Mouse (Mus musculus) spleen, postnatal 10 days (tissue): ENCODE measurements around the gene Smarce1.

ENCODE experiments used
- DNase-seq, 2 experiments: peaks; one replicate each; pipeline ENCODE4 v3.0.0; 2021 to 2022; ENCODE audit warnings: low spot score in 2 of 2

Smarce1 gene

DNA sequence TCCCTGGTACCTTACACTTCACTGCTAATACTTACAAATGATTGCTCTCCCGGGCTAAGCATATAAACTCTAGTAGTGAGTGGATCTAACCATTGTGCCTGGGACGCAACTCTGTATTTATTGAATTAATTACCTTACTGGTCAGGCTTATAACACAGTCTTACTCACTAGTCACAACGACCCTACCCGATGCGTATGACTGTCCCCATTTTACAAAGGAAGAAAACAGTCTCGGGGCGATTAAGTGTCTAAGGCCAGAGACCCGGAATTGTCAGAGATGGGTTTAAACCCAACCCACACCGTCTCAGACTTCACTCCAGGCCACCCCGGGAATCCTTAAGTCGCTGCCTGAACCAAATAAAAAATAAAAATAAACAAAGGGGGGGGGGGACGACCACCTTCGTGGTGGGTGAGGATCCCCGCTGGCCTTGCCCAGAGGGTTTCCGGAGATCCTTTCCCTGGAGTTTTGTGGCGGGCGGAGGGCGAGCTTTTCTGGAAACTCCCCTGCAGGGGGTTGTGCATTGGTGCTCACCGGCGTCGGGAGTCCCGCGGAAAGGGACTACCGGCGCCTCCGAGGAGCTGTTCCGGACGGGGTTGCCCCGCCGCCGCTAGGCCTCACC lies 1.1 kb downstream of the Smarce1 start:
- peak in 1 of 2 experiments; percentile 25 for DNase-seq

DNA sequence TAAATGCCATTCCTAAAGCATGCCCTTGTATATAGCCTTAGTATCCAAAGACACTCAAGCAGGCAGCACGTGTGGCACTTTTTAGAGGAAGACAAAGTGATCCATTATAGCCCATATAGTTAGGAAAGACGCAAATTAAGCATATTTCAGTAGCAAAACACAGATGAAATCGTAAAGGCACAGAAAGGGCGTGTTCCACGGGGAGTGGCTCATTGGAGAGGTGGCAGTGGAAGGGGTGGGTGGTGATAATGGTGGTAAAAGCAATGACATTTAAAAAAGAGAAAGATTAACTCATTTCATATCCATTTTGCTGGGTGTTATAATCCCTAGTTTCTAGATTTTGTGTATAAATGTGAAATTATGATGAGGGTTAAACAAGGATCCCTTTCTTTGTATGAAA lies 4.5 kb downstream of the Smarce1 start:
- peak in 1 of 2 experiments; percentile 51 for DNase-seq

DNA sequence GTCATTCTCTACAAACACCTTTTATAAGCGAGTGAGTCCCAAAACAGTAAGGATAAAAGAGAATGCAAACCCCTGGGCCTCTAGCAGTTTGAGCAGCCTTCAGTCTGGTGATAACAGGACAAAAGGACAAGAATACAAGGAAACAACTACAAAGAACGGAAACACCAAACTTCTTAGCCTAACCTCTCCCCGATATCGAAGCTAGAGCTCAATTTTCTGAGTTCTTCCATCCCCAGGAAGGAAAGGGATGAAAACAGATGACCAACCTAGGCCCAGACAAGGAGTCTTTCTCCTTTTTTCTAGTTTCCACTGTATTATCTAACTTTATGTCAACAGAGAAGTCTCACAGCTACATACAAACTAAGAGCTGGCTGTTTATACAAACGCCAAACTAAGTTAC lies 7.5 kb downstream of the Smarce1 start:
- DNase-seq, result no peak

DNA sequence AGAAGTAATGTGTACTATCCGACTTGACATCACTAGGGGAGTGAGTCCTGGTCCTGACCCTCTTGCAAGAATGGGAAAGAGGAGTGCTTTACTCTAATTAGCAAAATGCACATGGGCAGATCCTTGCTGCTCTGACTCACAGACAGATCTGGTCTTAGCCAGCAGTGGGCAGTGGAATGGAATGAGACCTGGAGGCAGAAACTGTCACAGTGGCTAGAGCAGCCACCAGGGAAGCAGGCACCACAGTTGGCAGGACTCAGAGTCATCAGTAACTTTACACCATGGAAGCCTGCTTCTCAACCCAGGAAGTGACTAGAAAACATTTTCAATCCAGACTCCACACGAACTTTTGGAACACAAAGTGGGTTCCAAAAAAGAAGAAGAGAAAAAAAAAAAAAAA lies 9.0 kb downstream of the Smarce1 start:
- DNase-seq, result no peak

DNA sequence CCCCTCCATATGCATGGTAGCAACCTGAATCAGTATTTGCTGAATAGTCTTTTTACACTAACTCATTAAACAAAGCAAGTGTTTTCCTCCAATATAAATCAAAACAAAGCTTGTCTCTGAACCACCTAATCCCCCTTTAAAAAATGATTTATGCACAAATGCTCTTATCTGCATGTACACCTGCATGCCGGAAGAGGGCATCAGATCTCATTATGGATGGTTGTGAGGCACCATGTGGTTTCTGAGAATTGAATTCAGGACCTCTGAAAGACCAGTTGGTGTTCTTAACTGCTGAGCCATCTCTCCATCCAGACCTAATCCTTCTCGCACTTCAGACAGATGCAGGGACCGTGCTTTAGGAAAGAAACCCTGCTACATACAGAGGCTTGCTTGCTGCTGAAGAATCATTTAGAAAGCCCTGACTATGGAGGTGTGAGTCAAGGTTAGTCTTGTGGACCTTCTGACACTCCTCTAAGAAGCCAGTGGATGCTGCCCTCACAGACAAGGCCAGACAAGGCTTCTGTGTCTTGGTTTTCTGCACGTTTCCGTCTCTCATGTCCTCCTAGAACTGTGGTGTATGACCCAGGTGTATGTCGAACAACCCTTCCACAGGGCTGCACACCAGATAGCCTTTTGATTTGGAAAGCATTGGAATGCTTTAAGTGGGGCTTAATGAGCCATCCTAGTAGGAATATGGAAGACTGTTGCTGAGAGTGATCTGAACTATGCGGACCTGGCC lies 13.4 kb downstream of the Smarce1 start:
- no peak for DNase-seq

DNA sequence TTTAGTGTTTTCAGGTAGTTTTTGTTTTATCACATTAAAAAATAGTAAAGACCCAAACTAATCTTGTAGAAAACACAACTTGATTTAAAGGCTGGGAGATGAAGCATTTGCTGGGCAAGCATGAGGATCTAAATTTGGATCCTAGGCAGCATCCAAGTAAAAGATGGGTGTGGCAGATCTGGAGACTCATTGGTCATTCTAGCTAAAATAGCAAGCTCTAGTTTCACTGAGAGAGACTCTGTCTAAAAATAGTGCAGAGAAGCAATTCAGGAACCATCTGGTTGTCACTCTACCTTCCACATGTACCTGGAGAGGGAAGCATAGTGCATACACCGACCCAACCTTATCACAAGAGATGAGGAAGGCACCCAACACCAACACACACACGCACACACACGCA lies 14.6 kb downstream of the Smarce1 start:
- no peak for DNase-seq

DNA sequence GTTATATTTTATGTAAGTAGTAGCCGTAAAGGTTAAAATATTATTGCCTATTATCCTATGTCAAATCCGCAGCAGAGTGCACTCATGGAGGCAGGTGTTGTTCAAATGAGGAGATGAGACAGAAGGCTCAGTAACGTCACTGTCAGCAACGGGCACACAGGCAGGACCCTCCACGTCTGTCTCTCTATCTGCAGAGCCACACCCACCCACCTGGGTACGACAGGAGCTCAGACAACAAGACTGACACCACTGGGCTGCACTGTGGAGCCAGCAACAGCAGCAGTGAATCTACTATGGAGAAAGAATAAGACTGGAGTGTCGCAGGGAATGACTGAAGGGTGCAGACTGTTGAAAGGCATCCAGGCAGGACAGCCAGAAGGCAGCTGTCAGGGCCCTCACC lies 18.1 kb downstream of the Smarce1 start:
- no peak for DNase-seq

DNA sequence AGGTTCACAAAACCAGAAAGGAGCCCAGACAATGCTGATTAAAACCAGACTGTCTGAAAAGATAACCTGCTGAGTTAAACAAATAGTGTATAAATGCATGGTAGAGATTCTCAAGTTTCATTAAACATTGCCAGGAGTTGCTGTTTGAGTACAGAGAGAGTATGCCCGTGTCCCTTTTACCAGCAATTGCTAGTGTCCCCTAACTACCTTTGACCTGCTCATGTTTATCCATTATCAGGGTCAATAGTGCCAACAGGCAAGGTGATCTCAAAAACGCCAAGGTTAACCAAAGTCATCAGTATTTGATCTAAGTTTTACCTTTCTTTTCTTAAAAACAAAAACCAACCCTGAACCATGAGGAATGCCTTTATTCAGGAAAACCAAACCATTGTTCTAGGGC lies 18.9 kb downstream of the Smarce1 start:
- DNase-seq, result no peak

DNA sequence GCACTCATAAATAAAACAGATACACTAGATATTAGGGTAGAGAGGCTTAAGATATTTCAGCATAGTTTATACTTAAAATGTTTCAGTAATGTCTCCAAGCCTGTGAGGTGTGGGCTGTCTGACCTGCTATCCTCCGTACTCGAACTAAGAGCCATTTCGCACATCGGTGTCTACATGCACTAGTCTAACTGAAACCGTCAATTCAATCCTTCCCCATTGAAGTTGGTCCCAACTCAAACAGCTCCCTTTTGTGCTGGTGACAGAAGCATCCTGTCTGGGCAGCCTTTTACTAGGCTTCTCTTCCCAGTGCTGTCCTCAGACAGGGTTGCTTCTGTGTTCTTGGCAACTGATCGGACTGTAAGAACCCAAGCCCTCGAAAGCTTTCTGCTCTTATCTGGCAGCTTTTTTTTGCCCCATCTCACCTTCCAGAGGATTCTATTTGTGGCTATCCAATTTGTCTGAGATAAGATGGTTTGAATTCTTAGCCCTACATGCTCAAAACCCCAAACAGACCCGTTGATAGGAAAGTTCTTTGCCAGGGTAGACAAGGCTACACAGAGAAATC lies 22.6 kb downstream of the Smarce1 start:
- DNase-seq, result no peak

DNA sequence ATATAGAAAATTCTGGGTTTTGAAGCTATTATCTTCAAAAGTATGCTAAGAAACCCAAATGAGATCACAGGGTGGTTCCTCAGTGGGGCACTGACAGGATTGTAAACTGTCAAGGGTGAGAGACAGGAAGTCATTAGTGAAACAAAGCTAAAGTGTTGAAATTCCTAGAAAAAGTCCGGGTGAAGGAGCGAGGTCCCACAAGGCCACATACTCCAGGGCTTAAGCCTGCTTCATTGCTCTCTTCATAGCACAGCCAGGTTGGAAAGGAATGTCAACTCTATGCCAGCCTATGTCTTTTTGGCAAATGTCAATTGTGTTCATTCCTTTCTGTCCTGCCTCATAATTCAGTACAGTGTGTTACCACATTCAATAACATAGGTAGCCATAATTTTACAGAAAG lies 23.4 kb downstream of the Smarce1 start:
- DNase-seq, result no peak

DNA sequence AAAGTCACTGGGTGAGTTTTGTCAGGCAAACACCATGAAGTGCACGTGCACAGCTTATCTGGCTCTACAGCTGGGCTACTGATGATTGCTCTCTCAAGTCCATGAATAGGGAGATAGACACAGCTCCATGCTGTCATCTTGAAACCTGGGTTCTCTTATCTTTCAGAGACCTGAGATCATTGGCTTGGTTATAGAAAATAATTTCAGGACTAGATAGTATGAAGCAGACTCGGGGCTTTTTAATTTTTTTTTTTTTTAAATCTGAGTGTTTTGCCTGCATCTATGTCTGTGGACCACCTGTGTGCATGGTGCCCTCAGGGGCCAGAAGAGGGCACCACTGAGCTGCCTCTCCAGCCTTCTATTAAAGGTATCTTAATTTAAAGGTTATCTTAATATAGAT lies 23.9 kb downstream of the Smarce1 start:
- DNase-seq, result peak in 1 of 2 experiments; percentile 65

DNA sequence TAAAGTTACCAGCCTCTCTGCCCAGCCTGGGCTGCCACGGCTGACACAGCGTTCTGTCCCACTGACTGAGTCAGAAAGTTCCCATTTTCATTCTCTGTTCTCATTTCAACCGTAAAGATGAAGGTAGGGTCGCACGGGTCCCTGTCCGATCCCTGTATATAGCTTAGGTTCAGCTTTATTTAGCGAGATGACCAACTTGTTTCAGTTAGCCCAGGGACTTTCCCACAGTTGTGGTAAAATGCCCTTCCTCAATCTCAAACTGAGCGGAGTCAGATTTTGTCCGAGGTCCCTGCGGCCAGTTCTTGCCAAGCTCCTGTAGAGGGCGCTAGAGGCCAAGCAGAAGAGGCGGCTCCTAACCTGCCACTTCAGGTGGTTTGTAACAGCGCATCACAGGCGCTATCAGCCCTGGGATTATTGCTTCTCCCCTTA lies 41.6 kb downstream of the Smarce1 start:
- DNase-seq, result peak; percentile 50 to 78

DNA sequence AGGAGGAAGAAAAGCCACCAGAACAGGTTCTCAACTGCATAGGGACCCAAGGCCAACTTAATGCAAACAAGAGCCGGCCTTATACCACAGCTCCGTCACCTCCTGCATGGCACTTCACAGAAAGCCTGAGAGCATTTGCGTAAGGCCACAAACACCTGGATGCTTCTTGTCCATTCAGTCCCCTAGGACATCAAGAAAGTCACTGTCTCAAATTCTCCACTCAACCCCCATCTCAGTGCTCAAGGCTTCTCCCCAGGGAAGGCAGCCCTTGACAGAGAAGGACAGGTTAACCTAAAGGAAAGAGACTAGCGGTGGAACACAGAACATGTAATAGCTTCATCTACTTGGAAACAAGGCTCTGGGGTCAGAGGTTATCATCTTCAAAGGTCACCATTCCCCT lies 43.5 kb downstream of the Smarce1 start:
- no peak for DNase-seq

DNA sequence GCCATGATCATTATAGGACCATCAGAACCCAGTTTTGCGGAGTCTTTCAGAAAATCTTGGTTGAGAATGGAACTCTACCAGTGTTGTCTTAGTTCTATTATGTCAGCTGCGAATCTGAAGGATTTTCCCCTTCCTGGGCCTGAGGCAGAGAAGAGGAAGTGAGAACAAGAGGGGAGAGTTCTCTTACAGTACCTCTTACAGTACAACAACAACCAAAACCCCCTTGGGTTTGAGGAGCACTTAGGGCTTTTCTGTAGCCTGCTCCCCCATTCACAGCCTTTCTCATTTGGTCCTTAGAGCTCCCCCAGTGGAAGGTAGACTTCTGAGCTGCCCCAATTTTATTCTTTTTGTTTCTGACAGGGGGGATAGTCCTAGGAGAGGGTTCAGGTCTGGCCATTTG lies 44.0 kb downstream of the Smarce1 start:
- DNase-seq, result peak in 1 of 2 experiments; percentile 36

DNA sequence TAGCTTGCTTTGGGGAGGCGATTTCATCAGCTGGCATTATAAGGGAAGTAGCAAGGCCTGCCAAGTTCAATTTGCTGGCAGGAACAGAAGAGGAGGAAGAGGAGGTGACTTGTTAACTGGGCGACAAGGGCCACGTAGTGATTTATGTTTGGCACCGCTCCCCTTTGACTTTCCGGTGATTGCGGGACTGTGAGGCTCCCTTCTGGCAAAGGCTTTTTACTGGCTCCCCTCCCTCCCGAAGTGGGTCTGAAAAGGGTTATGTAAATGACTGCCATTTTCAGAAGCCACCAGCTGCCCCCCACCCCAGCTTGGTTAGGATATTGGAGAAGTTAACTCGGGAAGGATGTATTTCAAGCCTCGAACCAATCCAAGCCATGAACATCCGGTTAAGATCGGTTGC lies 48.2 kb downstream of the Smarce1 start:
- DNase-seq, result no peak

DNA sequence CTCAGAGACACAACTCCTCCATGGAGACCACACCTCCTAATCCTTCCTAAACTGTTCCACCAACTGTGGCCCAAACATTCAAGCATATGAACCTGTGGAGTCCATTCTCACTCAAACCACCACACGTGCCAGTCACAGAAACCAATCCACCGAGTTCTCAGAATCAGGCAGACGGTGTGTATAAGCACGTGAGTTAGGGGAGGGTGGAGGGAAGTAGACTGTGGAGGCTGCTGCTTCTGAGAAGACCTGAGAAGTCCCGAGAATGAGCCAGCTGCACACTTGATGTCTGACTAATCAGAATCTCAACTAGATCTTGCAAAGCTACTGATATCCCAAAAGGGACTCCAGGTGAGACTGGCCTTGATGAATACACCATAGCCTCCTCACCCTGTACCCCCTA lies 50.7 kb downstream of the Smarce1 start:
- DNase-seq, result no peak

DNA sequence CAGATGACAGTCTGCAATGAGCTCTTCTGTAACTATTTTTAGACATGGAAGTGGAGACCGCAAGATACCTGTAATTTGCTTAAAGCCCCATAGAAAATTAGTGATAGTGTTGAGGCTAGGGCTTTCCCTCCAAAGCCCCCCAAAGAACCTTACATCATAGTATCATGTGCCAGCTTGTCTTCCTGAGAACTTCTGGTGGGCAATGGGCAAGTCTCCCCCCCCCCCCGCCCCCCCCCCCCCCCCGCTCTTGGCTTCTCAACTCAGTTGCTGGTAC lies 53.0 kb downstream of the Smarce1 start:
- DNase-seq, result no peak

DNA sequence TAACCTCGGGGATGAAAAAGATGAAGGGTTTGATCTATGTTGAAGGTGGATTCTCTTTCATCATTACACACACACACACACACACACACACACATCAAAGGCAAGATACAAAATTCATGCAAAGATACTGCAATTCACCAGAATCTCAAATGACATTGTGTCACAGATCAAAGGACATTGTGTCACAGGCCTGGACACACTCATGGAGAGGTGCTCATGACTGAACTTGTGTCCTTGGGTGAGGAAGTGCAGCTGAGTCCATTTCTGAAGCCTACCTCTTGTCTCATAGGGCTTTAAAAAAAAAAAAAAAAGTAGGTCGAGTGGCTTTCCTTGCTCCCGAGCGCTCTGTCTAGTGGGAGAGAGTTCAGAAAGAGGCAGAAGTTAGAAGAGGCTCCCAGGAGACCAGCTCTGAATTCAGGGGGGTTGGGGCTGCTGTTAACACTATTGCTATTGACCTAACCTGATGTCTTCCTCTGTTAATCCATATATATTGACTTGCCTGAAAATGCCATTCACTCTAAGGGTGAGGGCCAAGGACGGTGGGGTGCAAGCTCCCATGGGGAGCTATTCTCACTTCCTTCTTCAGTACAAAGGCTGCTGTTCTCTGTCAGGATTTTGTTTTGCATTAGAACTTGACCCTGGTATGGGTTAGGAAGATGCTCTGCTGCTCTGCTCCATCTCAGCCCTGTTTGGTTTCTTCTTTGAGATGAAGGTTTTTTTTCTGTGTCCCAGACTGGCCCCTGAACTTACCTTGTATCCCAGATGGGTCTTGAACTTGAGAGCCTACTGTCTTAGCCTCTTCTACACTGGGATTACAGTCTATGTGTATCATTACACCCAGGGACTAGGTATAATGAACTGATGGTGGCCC lies 53.5 kb downstream of the Smarce1 start:
- no peak for DNase-seq

DNA sequence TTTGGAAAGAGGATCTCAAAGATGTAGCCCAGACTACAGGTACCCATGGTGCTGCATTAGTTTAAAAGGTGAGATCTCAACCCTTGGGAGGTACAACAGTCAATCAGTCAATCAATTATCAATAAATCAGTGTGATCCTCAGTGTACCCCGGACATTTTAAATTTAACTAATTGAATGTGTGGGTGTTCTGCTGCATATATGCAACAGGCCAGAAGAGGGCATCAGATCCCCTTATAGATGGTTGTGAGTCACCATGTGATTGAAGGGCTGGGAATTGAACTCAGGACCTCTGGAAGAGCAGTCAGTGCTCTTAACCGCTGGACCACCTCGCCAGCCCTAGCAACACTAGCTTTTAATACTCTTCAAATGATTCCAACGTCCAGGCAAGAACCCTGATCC lies 58.8 kb downstream of the Smarce1 start:
- no peak for DNase-seq

DNA sequence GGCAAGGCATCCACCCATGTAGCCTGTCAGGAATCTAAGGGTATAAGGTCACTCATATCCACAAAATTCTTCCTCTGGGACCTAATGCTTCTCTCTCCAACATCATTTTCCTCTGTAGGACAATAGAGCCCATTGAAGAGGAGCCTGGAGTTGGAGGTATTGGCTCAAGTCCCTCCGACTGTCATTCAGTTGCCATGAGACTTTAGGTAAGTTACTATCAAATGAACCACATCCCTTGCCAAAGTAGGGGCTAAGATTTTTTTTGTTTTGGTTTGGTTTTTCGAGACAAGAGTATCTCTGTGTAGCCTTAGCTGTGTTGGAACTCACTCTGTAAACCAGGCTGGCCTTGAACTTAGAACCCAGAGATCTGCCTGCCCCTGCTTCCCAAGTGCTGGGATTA lies 59.4 kb downstream of the Smarce1 start:
- no peak for DNase-seq

DNA sequence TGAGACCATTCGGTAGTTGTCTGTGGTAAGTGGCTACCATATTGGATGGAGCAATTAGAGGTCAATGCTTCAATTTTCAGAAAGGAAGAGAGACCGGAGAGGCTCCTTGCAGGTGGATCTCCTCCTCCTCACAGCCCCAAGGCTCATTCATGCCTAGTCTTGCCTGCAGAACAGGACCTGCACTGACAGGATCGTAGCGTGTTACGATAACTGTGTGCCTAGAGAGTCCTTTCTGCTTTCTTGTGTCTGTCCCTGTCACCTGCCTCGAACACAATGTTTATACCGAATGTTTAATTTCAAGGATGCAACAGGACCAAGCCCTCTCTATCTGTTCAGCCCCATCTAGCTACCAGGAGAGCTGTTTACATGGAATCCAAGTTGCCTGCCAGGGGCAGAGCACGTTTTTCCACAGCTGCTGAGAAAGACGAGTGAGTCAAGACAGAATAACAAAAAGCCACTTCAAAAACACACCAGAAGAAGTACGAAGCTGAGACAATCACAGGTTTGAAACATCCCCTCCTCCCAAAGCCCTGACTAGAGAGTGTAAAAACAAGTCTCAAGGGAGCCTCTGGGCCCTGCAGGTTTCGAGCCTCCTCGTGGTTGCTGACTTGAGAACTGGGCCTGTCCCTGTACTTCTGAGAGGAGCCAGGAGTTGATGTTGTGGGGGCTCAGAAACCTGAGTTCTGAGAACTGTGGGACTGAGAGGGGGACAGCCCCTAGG lies 60.1 kb downstream of the Smarce1 start:
- DNase-seq, result peak in 1 of 2 experiments; percentile 62

DNA sequence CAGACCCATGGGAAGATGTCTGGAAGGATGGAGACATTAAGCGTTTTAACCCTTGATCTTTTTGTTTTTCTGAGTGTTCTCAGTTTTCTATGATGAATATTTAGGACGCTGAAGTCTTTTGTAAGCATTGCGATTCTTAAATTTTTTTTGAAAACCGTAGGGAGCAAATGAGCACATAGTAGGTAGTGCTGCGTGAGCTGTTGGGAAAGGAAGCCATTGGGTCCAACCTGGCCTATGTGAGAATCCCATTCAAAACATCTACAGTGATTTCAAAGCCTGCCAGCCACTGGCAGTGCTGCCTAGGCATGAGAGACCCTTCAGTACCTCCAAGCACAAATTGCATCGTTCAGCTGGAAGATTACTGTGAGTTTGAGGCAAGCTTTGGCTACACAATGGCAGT lies 60.8 kb downstream of the Smarce1 start:
- no peak for DNase-seq
